Mouse (Mus musculus): Measurements from ENCODE around the gene Eftud2.

GRCm38 (mm10) chr11:102895779-102896178 is 15.0 kb upstream of the Eftud2 start:
- TF ChIP-seq CTCF (IDR thresholded peaks at IDR 0.05; ENCODE audit: control insufficient read depth, insufficient read depth, low read length), result no peak
- peak; percentile 59 for TF ChIP-seq POLR2A (IDR thresholded peaks at IDR 0.05; ENCODE audit: borderline replicate concordance, control insufficient read depth, low read depth, low read length)
